Mouse (Mus musculus) testis, adult 2 months (tissue): ENCODE measurements around the gene 4933409G03Rik.

ENCODE experiments used
- CTCF ChIP-seq: fragments of 200-500 bp; IDR thresholded peaks from 2 replicates; pipeline ENCODE4 v1.5.1; 2012; ENCODE audit warnings: low read depth, mild to moderate bottlenecking, inconsistent platforms, low read length, moderate library complexity; ENCODE audit not compliant: control insufficient read depth, insufficient read depth, insufficient replicate concordance
- POLR2A ChIP-seq: fragments of 200-500 bp; IDR thresholded peaks from 2 replicates; pipeline ENCODE4 v1.6.1; 2012; ENCODE audit warnings: low read depth, mild to moderate bottlenecking, inconsistent platforms, low read length, moderate library complexity; ENCODE audit not compliant: control insufficient read depth

DNA sequence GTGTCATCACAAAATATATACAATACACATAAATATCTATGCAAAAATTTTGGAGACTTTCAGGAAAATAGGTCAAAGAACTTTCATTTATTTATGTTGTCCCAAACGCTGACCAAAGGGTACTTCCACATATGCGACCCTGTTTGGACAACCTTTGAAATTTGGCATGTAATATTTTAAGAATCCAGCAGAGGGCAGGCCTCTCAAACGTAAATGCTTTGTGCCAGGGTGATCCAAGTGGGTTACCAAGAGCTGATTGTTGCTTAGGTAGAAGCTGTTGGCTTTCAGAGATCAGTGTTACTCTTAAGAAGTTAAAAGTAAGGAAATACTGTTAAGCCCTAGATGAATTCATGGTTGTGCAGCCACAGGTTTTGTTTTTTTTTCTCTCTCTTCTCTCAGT lies 18.9 kb upstream of the 4933409G03Rik start:
- TF ChIP-seq CTCF (peak; percentile 7; the same call in 1 of the 2 replicates), POLR2A (no peak)
